Mouse (Mus musculus) liver, embryonic 14.5 days (tissue): ENCODE measurements around the gene Nkd2.

Experiments used
- CTCF ChIP-seq: IDR thresholded peaks from 2 replicates; pipeline ENCODE4 v1.5.1; 2016; ENCODE audit warnings: antibody characterized with exemption, low read depth, control low read depth
- EP300 ChIP-seq: IDR thresholded peaks from 2 replicates; pipeline ENCODE4 v1.6.1; 2016; ENCODE audit warnings: antibody characterized with exemption, low read depth

GRCm38 (mm10) chr13:73846589-73847464, 604 bp downstream of the Nkd2 start:
- TF ChIP-seq CTCF: no peak
- no peak for TF ChIP-seq EP300
